ENCODE assay signal across 9 mouse cellular contexts in genomic region chr10:14703830-14704420, GRCm38 (mm10). TPM values are rescaled to one million over a fixed set of nuclear protein-coding genes. Genes with fewer than 3 reads are reported as not detected.
DNase-seq lines count a peak whose midpoint lies in the region; ATAC-seq lines count a peak whose summit lies in the region.
"Had no signal": no experiment of that assay in that cellular context is flagged by ENCODE, and none has a peak within 500 bp of the region (broad histone marks: within the 10 kb centered on the region; RNA-seq: fewer than 3 reads in every experiment).

No protein-coding gene starts in this region.

- peak overlapping the region; percentile 74 for H3K4me2 ChIP-seq in liver, embryonic 11.5 days
- peak overlapping the region; percentile 69 for H3K4me2 ChIP-seq in neural tube, embryonic 13.5 days

- no peaks in the 10 kb centered on the region for H3K27me3 ChIP-seq in liver, embryonic 11.5 days (replicated peaks; ENCODE audit: control insufficient read depth, insufficient read depth, low read length)
- H3K27me3 ChIP-seq in forebrain, embryonic 10.5 days (ENCODE audit: poor library complexity, severe bottlenecking) = no peaks in the 10 kb centered on the region
- no peaks in the 10 kb centered on the region for H3K27me3 ChIP-seq in limb, embryonic 10.5 days (ENCODE audit: low read depth, poor library complexity, severe bottlenecking)
- H3K27me3 ChIP-seq in neural tube, embryonic 13.5 days = no peaks in the 10 kb centered on the region

- no peaks in the 10 kb centered on the region for H3K9me3 ChIP-seq in liver, embryonic 11.5 days (ENCODE audit: control insufficient read depth, low read length)
- no peaks in the 10 kb centered on the region for H3K9me3 ChIP-seq in forebrain, embryonic 10.5 days
- H3K9me3 ChIP-seq in limb, embryonic 10.5 days (replicated peaks) = no peaks in the 10 kb centered on the region
- 0 out of 2 replicates have a peak, but pooled peaks cover 4% of the 10 kb centered on the region for H3K9me3 ChIP-seq in neural tube, embryonic 13.5 days

- DNase-seq in liver, embryonic 11.5 days (ENCODE audit: low spot score) = no peak
- DNase-seq in liver = no peak
- no peak for DNase-seq in forebrain, embryonic 10.5 days (ENCODE audit: extremely low spot score, low spot score)
- no peak for DNase-seq in limb, embryonic 10.5 days (ENCODE audit: low spot score)
- no peak for DNase-seq in ovary, adult 18-20 months (ENCODE audit: low spot score)
- DNase-seq in ovary, postnatal 10 days (ENCODE audit: low spot score) = no peak
- DNase-seq in Muller cell, postnatal 12 days (ENCODE audit: inconsistent ontology term) = no peak

- no peak overlapping the region for H3K27ac ChIP-seq in liver, embryonic 11.5 days (ENCODE audit: low read depth, low read length)
- H3K27ac ChIP-seq in forebrain, embryonic 10.5 days = peak overlapping the region; percentile 89; the same call in 1 of the 2 replicates
- no peak overlapping the region for H3K27ac ChIP-seq in limb, embryonic 10.5 days
- peak overlapping the region; percentile 87 for H3K27ac ChIP-seq in neural tube, embryonic 13.5 days (replicated peaks)

- H3K4me1 ChIP-seq in liver, embryonic 11.5 days (replicated peaks; ENCODE audit: control insufficient read depth, insufficient read depth, low read length) = peaks cover 9% of the 10 kb centered on the region
- peaks cover 18% of the 10 kb centered on the region for H3K4me1 ChIP-seq in forebrain, embryonic 10.5 days
- H3K4me1 ChIP-seq in limb, embryonic 10.5 days = peaks cover 13% of the 10 kb centered on the region
- peaks cover 20% of the 10 kb centered on the region for H3K4me1 ChIP-seq in neural tube, embryonic 13.5 days (replicated peaks)

- no peak for ATAC-seq in liver, embryonic 11.5 days (replicated peaks; ENCODE audit: low FRiP score)
- no peak for ATAC-seq in neural tube, embryonic 13.5 days (ENCODE audit: low read depth)

- no peaks in the 10 kb centered on the region for H3K36me3 ChIP-seq in liver, embryonic 11.5 days (ENCODE audit: control insufficient read depth, insufficient read depth, low read length)
- H3K36me3 ChIP-seq in forebrain, embryonic 10.5 days (replicated peaks) = no peaks in the 10 kb centered on the region
- no peaks in the 10 kb centered on the region for H3K36me3 ChIP-seq in limb, embryonic 10.5 days
- no peaks in the 10 kb centered on the region for H3K36me3 ChIP-seq in neural tube, embryonic 13.5 days

- no peak overlapping the region; the same call in 1 of the 2 replicates for H3K9ac ChIP-seq in liver, embryonic 11.5 days (ENCODE audit: low read depth, low read length)
- H3K9ac ChIP-seq in neural tube, embryonic 13.5 days = peak overlapping the region; percentile 86

- WGBS in liver, embryonic 11.5 days = 70% methylated on average over 4 of the region's 4 CpGs
- 55% methylated on average over 4 of the region's 4 CpGs for WGBS in forebrain, embryonic 10.5 days
- WGBS in limb, embryonic 10.5 days = 77% methylated on average over 4 of the region's 4 CpGs
- WGBS in neural tube, embryonic 13.5 days = 18% methylated on average over 4 of the region's 4 CpGs

- H3K4me3 ChIP-seq in liver, embryonic 11.5 days (ENCODE audit: low read depth, low read length) = peak overlapping the region; percentile 72
- H3K4me3 ChIP-seq in forebrain, embryonic 10.5 days = peak overlapping the region; percentile 91
- H3K4me3 ChIP-seq in limb, embryonic 10.5 days = peak overlapping the region; percentile 88
- H3K4me3 ChIP-seq in neural tube, embryonic 13.5 days = peak overlapping the region; percentile 85

RNA-seq across cellular contexts. Expression of gene Vta1, which starts 1.4 kb away (rescaled TPM):
- polyA plus RNA-seq in liver, embryonic 11.5 days (2014; fragmentation: Nextera tagmentation; extraction: Ambion mirVana) = 82.3 and 83.6 TPM in 2 replicates
- 115 and 119 TPM in 2 replicates for polyA plus RNA-seq in forebrain, embryonic 10.5 days (2016; fragmentation: Nextera tagmentation; extraction: Ambion mirVana)
- 103 and 105 TPM in 2 replicates for polyA plus RNA-seq in limb, embryonic 10.5 days (2016; fragmentation: Nextera tagmentation; extraction: Ambion mirVana)
- polyA plus RNA-seq in neural tube, embryonic 13.5 days (2015; fragmentation: Nextera tagmentation; extraction: Ambion mirVana) = 203 and 206 TPM in 2 replicates

RNA-seq across cellular contexts. Expression of gene Nmbr, which starts 1.5 kb away (rescaled TPM):
- 0.26 and 0.43 TPM in 2 replicates for polyA plus RNA-seq in liver, embryonic 11.5 days (2014; fragmentation: Nextera tagmentation; extraction: Ambion mirVana)
- polyA plus RNA-seq in forebrain, embryonic 10.5 days (2016; fragmentation: Nextera tagmentation; extraction: Ambion mirVana) = 0.55 and 0.59 TPM in 2 replicates
- polyA plus RNA-seq in limb, embryonic 10.5 days (2016; fragmentation: Nextera tagmentation; extraction: Ambion mirVana) = 0.73 TPM in 1 of 2 replicates, not detected in the other
- polyA plus RNA-seq in neural tube, embryonic 13.5 days (2015; fragmentation: Nextera tagmentation; extraction: Ambion mirVana) = 0.55 and 0.71 TPM in 2 replicates
- polyA plus RNA-seq: spleen, adult 2 months had no signal

RNA-seq across cellular contexts. Expression of gene Gje1, which starts 14.1 kb away (rescaled TPM):
- not detected in 2 replicates for polyA plus RNA-seq in liver, embryonic 11.5 days (2014; fragmentation: Nextera tagmentation; extraction: Ambion mirVana)
- 0.10 TPM in 1 of 2 replicates, not detected in the other for polyA plus RNA-seq in forebrain, embryonic 10.5 days (2016; fragmentation: Nextera tagmentation; extraction: Ambion mirVana)
- polyA plus RNA-seq in limb, embryonic 10.5 days (2016; fragmentation: Nextera tagmentation; extraction: Ambion mirVana) = not detected in 2 replicates
- not detected in 2 replicates for polyA plus RNA-seq in neural tube, embryonic 13.5 days (2015; fragmentation: Nextera tagmentation; extraction: Ambion mirVana)
- polyA plus RNA-seq: spleen, adult 2 months had no signal

Comparison
In these comparisons a context has a peak if more than half of its experiments do, and no peak if none do; other contexts are left out.
1. H3K27ac ChIP-seq: peak in forebrain, embryonic 10.5 days (single experiment) and neural tube, embryonic 13.5 days (single experiment); none in liver, embryonic 11.5 days (single experiment) and limb, embryonic 10.5 days (single experiment).
2. Peak in every context shown above with its lines, with median percentiles within 50 percentile points of each other: H3K4me3 ChIP-seq.